ENCODE assay signal across 20 mouse cellular contexts in the genomic region with DNA sequence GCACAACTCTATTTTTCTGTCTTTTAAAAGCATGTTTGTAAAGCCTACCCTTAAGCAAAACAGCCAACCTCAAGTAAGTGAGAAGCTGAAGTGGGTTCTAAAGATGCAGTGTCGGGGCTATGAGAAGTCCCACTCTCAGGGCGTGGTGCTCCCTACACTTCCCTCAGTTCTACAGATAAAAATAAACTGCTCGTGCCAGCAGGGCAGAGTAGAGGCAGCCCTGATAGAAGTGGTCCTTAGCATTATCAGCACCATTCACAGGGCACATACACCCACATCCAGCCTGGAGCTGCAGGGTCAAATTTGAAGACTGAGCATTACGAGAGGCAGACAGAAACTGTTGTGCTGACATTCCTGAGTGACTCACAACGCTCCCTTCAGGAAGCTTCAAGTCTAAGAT.
DNase-seq lines count a peak whose midpoint lies in the region; ATAC-seq and TF ChIP-seq lines count a peak whose summit lies in the region.
"Had no signal": no experiment of that assay in that cellular context is flagged by ENCODE, and none has a peak within 500 bp of the region (broad histone marks: within the 10 kb centered on the region; RNA-seq: fewer than 3 reads in every experiment).

No protein-coding gene starts in this region.

- no peak overlapping the region for H3K27ac ChIP-seq in lung, embryonic 14.5 days (ENCODE audit: low read depth)
- peak overlapping the region; percentile 98 for H3K27ac ChIP-seq in liver, embryonic 13.5 days
- no peak overlapping the region for H3K27ac ChIP-seq in forebrain, embryonic 16.5 days (ENCODE audit: low read length)
- H3K27ac ChIP-seq: limb, embryonic 13.5 days had no signal

- no peak overlapping the region for H3K4me3 ChIP-seq in lung, embryonic 14.5 days (ENCODE audit: low read depth, low read length)
- peak overlapping the region; percentile 30 for H3K4me3 ChIP-seq in liver, embryonic 13.5 days (replicated peaks)
- no peak overlapping the region for H3K4me3 ChIP-seq in forebrain, embryonic 16.5 days (replicated peaks; ENCODE audit: low read length)
- H3K4me3 ChIP-seq: limb, embryonic 13.5 days had no signal

- no peaks in the 10 kb centered on the region for H3K4me1 ChIP-seq in lung, embryonic 14.5 days (ENCODE audit: insufficient read depth)
- peaks cover 48% of the 10 kb centered on the region for H3K4me1 ChIP-seq in liver, embryonic 13.5 days (replicated peaks)
- H3K4me1 ChIP-seq in forebrain, embryonic 16.5 days (replicated peaks; ENCODE audit: control insufficient read depth, insufficient read depth, low read length) = no peaks in the 10 kb centered on the region
- H3K4me1 ChIP-seq: limb, embryonic 13.5 days had no signal

- H3K27me3 ChIP-seq in lung, embryonic 14.5 days (ENCODE audit: insufficient read depth, low read length) = no peaks in the 10 kb centered on the region
- H3K27me3 ChIP-seq in liver, embryonic 13.5 days = no peaks in the 10 kb centered on the region
- H3K27me3 ChIP-seq in forebrain, embryonic 16.5 days (replicated peaks; ENCODE audit: control insufficient read depth, insufficient read depth, low read length) = no peaks in the 10 kb centered on the region
- H3K27me3 ChIP-seq: limb, embryonic 13.5 days had no signal

- H3K36me3 ChIP-seq in lung, embryonic 14.5 days (ENCODE audit: insufficient read depth) = peaks cover 29% of the 10 kb centered on the region
- peaks cover 52% of the 10 kb centered on the region for H3K36me3 ChIP-seq in liver, embryonic 13.5 days
- no peaks in the 10 kb centered on the region for H3K36me3 ChIP-seq in forebrain, embryonic 16.5 days (ENCODE audit: control insufficient read depth, insufficient read depth)

- H3K9me3 ChIP-seq in lung, embryonic 14.5 days (ENCODE audit: low read depth, low read length) = no peaks in the 10 kb centered on the region
- H3K9me3 ChIP-seq in liver, embryonic 13.5 days (replicated peaks) = no peaks in the 10 kb centered on the region
- no peaks in the 10 kb centered on the region for H3K9me3 ChIP-seq in forebrain, embryonic 16.5 days (ENCODE audit: control insufficient read depth, low read length)
- H3K9me3 ChIP-seq: G1E; limb, embryonic 13.5 days had no signal

- WGBS in lung, embryonic 14.5 days = 72% methylated on average over 5 of the region's 5 CpGs
- 21% methylated on average over 5 of the region's 5 CpGs for WGBS in liver, embryonic 13.5 days (ENCODE audit: insufficient replicate concordance)
- WGBS in forebrain, embryonic 16.5 days = 90% methylated on average over 5 of the region's 5 CpGs

- H3K4me2 ChIP-seq in lung, embryonic 14.5 days = no peak overlapping the region
- H3K4me2 ChIP-seq in liver, embryonic 13.5 days = peak overlapping the region; percentile 68
- no peak overlapping the region for H3K4me2 ChIP-seq in forebrain, embryonic 16.5 days (ENCODE audit: low read length)
- H3K4me2 ChIP-seq: limb, embryonic 13.5 days had no signal

- no peak for TF ChIP-seq CTCF in lung, embryonic 14.5 days (IDR thresholded peaks at IDR 0.05; ENCODE audit: low read depth)

- H3K9ac ChIP-seq in lung, embryonic 14.5 days = no peak overlapping the region
- H3K9ac ChIP-seq in liver, embryonic 13.5 days = peak overlapping the region; percentile 69
- H3K9ac ChIP-seq in forebrain, embryonic 16.5 days (replicated peaks; ENCODE audit: low read depth, low read length) = no peak overlapping the region
- H3K9ac ChIP-seq: limb, embryonic 13.5 days had no signal

- ATAC-seq in lung, embryonic 14.5 days (ENCODE audit: insufficient read depth) = peak; percentile 58; the same call in 1 of the 2 replicates
- ATAC-seq in common myeloid progenitor, adult 5-6 weeks (replicated peaks; ENCODE audit: low read depth, poor library complexity, severe bottlenecking) = peak; percentile 65; the same call in 1 of the 2 replicates
- ATAC-seq in liver, embryonic 13.5 days (ENCODE audit: low read depth) = peak; percentile 99
- ATAC-seq in forebrain, embryonic 16.5 days = no peak
- ATAC-seq: hindbrain, embryonic 16.5 days had no signal

- DNase-seq in lung, embryonic 14.5 days = no peak
- DNase-seq in lung, postnatal 14 days = no peak
- peak; percentile 74 for DNase-seq in liver, embryonic 13.5 days
- DNase-seq in spleen, postnatal 10 days (ENCODE audit: low spot score in 2 of 2) = peak; percentile 31 to 40
- DNase-seq in ovary, postnatal 36 days (ENCODE audit: low spot score) = no peak
- DNase-seq in frontal cortex, postnatal 36 days (ENCODE audit: low spot score in 2 of 2) = no peak
- DNase-seq: adrenal gland, postnatal 14 days; cerebellum, postnatal 14 days; gastrocnemius, postnatal 25 days; heart, postnatal 10 days; kidney, adult 9 months; lung, postnatal 10 days; midbrain, embryonic 14.5 days; right cerebral cortex, postnatal 25 days; thymus, postnatal 25 days had no signal

Comparison
In these comparisons a context has a peak if more than half of its experiments do, and no peak if none do; other contexts are left out.
1. DNase-seq: peak in liver, embryonic 13.5 days (single experiment) and spleen, postnatal 10 days (2 of 2); none in lung, embryonic 14.5 days (single experiment), lung, postnatal 14 days (single experiment), ovary, postnatal 36 days (single experiment) and frontal cortex, postnatal 36 days (0 of 2).